In genomic region chr4:59585097-59585496, GRCm38 (mm10) we compare ENCODE assay signal across 10 mouse cellular contexts. TPM values are rescaled to one million over a fixed set of nuclear protein-coding genes. Genes with fewer than 3 reads are reported as not detected.
DNase-seq lines count a peak whose midpoint lies in the region; ATAC-seq and TF ChIP-seq lines count a peak whose summit lies in the region.
"Had no signal": no experiment of that assay in that cellular context is flagged by ENCODE, and none has a peak within 500 bp of the region (broad histone marks: within the 10 kb centered on the region; RNA-seq: fewer than 3 reads in every experiment).

No protein-coding gene starts in this region.

- WGBS in kidney, embryonic 14.5 days: 78% methylated on average over 5 of the region's 5 CpGs
- WGBS in heart, postnatal 0 days: 53% methylated on average over 5 of the region's 5 CpGs
- WGBS in limb, embryonic 10.5 days: 88% methylated on average over 5 of the region's 5 CpGs

- no peak overlapping the region for H3K27ac ChIP-seq in kidney, embryonic 14.5 days (ENCODE audit: low read depth, low read length)
- peak overlapping the region; percentile 80 for H3K27ac ChIP-seq in heart, postnatal 0 days (ENCODE audit: low read depth)
- H3K27ac ChIP-seq in limb, embryonic 10.5 days: no peak overlapping the region
- H3K27ac ChIP-seq: forebrain, embryonic 13.5 days; hindbrain, embryonic 12.5 days; liver, embryonic 15.5 days had no signal

- no peaks in the 10 kb centered on the region for H3K9me3 ChIP-seq in kidney, embryonic 14.5 days (ENCODE audit: control insufficient read depth, low read length)
- H3K9me3 ChIP-seq in heart, postnatal 0 days (replicated peaks; ENCODE audit: control insufficient read depth, low read length): no peaks in the 10 kb centered on the region
- H3K9me3 ChIP-seq in limb, embryonic 10.5 days (replicated peaks): no peaks in the 10 kb centered on the region
- H3K9me3 ChIP-seq: forebrain, embryonic 13.5 days; hindbrain, embryonic 12.5 days; liver, embryonic 15.5 days had no signal

- H3K4me1 ChIP-seq in kidney, embryonic 14.5 days (ENCODE audit: control insufficient read depth, insufficient read depth, low read length): peaks cover 4% of the 10 kb centered on the region; the same call in 1 of the 2 replicates
- peaks cover 20% of the 10 kb centered on the region; the same call in 1 of the 2 replicates for H3K4me1 ChIP-seq in heart, postnatal 0 days (ENCODE audit: control insufficient read depth, insufficient read depth)
- peaks cover 5% of the 10 kb centered on the region for H3K4me1 ChIP-seq in limb, embryonic 10.5 days

- no peak overlapping the region for H3K4me3 ChIP-seq in kidney, embryonic 14.5 days (ENCODE audit: low read length)
- H3K4me3 ChIP-seq in heart, postnatal 0 days (ENCODE audit: low read depth, low read length): no peak overlapping the region
- no peak overlapping the region for H3K4me3 ChIP-seq in limb, embryonic 10.5 days
- H3K4me3 ChIP-seq: forebrain, embryonic 13.5 days; hindbrain, embryonic 12.5 days; liver, embryonic 15.5 days had no signal

- no peak for TF ChIP-seq EP300 in heart, postnatal 0 days (IDR thresholded peaks at IDR 0.05; ENCODE audit: low read depth)

- TF ChIP-seq CTCF in heart, postnatal 0 days (IDR thresholded peaks at IDR 0.05; ENCODE audit: low read depth): no peak

- H3K27me3 ChIP-seq in kidney, embryonic 14.5 days (ENCODE audit: control insufficient read depth, insufficient read depth, low read length): no peaks in the 10 kb centered on the region
- H3K27me3 ChIP-seq in heart, postnatal 0 days (ENCODE audit: control insufficient read depth, insufficient read depth, low read length): no peaks in the 10 kb centered on the region
- H3K27me3 ChIP-seq in limb, embryonic 10.5 days (ENCODE audit: low read depth, poor library complexity, severe bottlenecking): no peaks in the 10 kb centered on the region
- H3K27me3 ChIP-seq: forebrain, embryonic 13.5 days; hindbrain, embryonic 12.5 days; liver, embryonic 15.5 days had no signal

- H3K4me2 ChIP-seq in kidney, embryonic 14.5 days (replicated peaks; ENCODE audit: low read depth, low read length): no peak overlapping the region
- peak overlapping the region; percentile 26 for H3K4me2 ChIP-seq in heart, postnatal 0 days (ENCODE audit: low read depth, low read length)
- H3K4me2 ChIP-seq: forebrain, embryonic 13.5 days; hindbrain, embryonic 12.5 days; liver, embryonic 15.5 days had no signal

- no peaks in the 10 kb centered on the region for H3K36me3 ChIP-seq in kidney, embryonic 14.5 days (ENCODE audit: control insufficient read depth, insufficient read depth, low read length)
- H3K36me3 ChIP-seq in heart, postnatal 0 days (replicated peaks; ENCODE audit: control insufficient read depth, insufficient read depth, low read length): no peaks in the 10 kb centered on the region
- no peaks in the 10 kb centered on the region for H3K36me3 ChIP-seq in limb, embryonic 10.5 days
- H3K36me3 ChIP-seq: hindbrain, embryonic 12.5 days; liver, embryonic 15.5 days had no signal

- H3K9ac ChIP-seq in kidney, embryonic 14.5 days (ENCODE audit: low read depth, low read length): no peak overlapping the region
- no peak overlapping the region for H3K9ac ChIP-seq in heart, postnatal 0 days (replicated peaks; ENCODE audit: low read depth, low read length)
- H3K9ac ChIP-seq: forebrain, embryonic 13.5 days; hindbrain, embryonic 12.5 days; liver, embryonic 15.5 days had no signal

- peak; percentile 88 for DNase-seq in kidney, adult 11 months
- DNase-seq in urinary bladder, postnatal 14 days (ENCODE audit: low spot score): peak; percentile 67
- no peak for DNase-seq in urinary bladder, adult 2 months (ENCODE audit: low spot score)
- DNase-seq in heart, postnatal 0 days (ENCODE audit: low spot score): peak; percentile 83
- no peak for DNase-seq in limb, embryonic 10.5 days (ENCODE audit: low spot score)
- no peak for DNase-seq in spleen, postnatal 4 days (ENCODE audit: low spot score in 2 of 2)

- ATAC-seq in kidney, embryonic 14.5 days (ENCODE audit: low FRiP score, low TSS enrichment): no peak
- ATAC-seq in heart, postnatal 0 days (ENCODE audit: insufficient read depth, low read depth): peak; percentile 49
- ATAC-seq: forebrain, embryonic 13.5 days had no signal

RNA-seq across cellular contexts. Expression of gene Hsdl2, which starts 3.7 kb away (rescaled TPM):
- 20.5 and 21.4 TPM in 2 replicates for polyA plus RNA-seq in kidney, embryonic 14.5 days (2014; fragmentation: Nextera tagmentation; extraction: Ambion mirVana)
- polyA plus RNA-seq in urinary bladder, adult 2 months (2012; rRNA removed): 65.2 and 72.5 TPM in 2 replicates
- 68.4 and 117 TPM in 2 replicates for total RNA-seq in heart, postnatal 0 days (2014; rRNA removed; ENCODE audit: low replicate concordance)
- 262 and 267 TPM in 2 replicates for polyA plus RNA-seq in heart, postnatal 0 days (2015; fragmentation: Nextera tagmentation; extraction: Ambion mirVana)
- 14.5 and 15.3 TPM in 2 replicates for polyA plus RNA-seq in limb, embryonic 10.5 days (2016; fragmentation: Nextera tagmentation; extraction: Ambion mirVana)

RNA-seq across cellular contexts. Expression of gene Ptbp3, which starts 35.9 kb away (rescaled TPM):
- polyA plus RNA-seq in kidney, embryonic 14.5 days (2014; fragmentation: Nextera tagmentation; extraction: Ambion mirVana): 64.8 and 86.1 TPM in 2 replicates
- 30.2 and 35.6 TPM in 2 replicates for polyA plus RNA-seq in urinary bladder, adult 2 months (2012; rRNA removed)
- 61.4 and 69.2 TPM in 2 replicates for total RNA-seq in heart, postnatal 0 days (2014; rRNA removed; ENCODE audit: low replicate concordance)
- 14.9 and 15.3 TPM in 2 replicates for polyA plus RNA-seq in heart, postnatal 0 days (2015; fragmentation: Nextera tagmentation; extraction: Ambion mirVana)
- 34.4 and 37.4 TPM in 2 replicates for polyA plus RNA-seq in limb, embryonic 10.5 days (2016; fragmentation: Nextera tagmentation; extraction: Ambion mirVana)

RNA-seq across cellular contexts. Expression of gene E130308A19Rik, which starts 40.9 kb away (rescaled TPM):
- 29.7 and 47.3 TPM in 2 replicates for polyA plus RNA-seq in kidney, embryonic 14.5 days (2014; fragmentation: Nextera tagmentation; extraction: Ambion mirVana)
- polyA plus RNA-seq in urinary bladder, adult 2 months (2012; rRNA removed): 5.4 and 8.0 TPM in 2 replicates
- 14.7 and 16.3 TPM in 2 replicates for total RNA-seq in heart, postnatal 0 days (2014; rRNA removed; ENCODE audit: low replicate concordance)
- 11.3 TPM in 2 replicates for polyA plus RNA-seq in heart, postnatal 0 days (2015; fragmentation: Nextera tagmentation; extraction: Ambion mirVana)
- polyA plus RNA-seq in limb, embryonic 10.5 days (2016; fragmentation: Nextera tagmentation; extraction: Ambion mirVana): 36.4 and 42.6 TPM in 2 replicates

Comparison
In these comparisons a context has a peak if more than half of its experiments do, and no peak if none do; other contexts are left out.
1. DNase-seq: peak in kidney, adult 11 months (single experiment), urinary bladder, postnatal 14 days (single experiment) and heart, postnatal 0 days (single experiment); none in urinary bladder, adult 2 months (single experiment), limb, embryonic 10.5 days (single experiment) and spleen, postnatal 4 days (0 of 2).